Mouse (Mus musculus): ENCODE data around the gene Twist1. TPM values are rescaled to one million over a fixed set of nuclear protein-coding genes. Genes with fewer than 3 reads are reported as not detected.

Twist1 gene
- total RNA-seq, 4 experiments from 2014 or later = 0.24 to 2.1 (median 0.67) TPM

DNA sequence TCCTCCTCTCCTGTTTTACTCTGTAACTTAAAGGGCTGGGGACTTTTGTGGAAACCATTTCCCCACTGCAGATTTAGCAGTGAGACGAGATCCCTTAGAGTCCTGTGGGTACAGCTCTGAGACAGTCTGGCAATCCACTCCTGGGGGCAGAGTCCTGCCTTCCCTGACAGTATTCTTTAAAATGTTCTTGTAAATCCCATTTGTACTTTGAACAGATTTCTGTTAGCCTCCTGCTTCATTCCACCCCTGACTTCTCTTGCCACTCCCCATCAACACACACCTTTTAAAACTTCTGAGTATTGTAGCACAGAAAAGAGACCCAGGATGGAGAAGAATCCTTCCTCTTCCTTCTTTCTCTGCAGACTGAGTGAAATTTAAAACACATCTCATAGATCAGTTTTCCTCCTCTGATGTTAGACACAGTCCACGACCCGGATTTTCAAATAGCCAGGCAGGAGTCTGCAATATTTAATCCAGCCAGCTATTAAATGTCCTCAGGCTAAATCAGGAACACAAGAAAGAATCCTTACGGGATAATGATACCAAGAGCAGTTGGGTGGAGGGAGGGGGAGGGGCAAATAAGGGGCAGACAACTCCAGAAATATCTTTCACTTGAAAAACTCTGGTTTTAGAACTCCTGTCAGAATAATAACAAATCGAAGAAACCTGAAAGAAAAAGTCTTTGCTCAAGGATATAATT is 8.3 kb downstream of the Twist1 start:
- no peak for DNase-seq (ENCODE audit: low spot score in 2 of 2)

DNA sequence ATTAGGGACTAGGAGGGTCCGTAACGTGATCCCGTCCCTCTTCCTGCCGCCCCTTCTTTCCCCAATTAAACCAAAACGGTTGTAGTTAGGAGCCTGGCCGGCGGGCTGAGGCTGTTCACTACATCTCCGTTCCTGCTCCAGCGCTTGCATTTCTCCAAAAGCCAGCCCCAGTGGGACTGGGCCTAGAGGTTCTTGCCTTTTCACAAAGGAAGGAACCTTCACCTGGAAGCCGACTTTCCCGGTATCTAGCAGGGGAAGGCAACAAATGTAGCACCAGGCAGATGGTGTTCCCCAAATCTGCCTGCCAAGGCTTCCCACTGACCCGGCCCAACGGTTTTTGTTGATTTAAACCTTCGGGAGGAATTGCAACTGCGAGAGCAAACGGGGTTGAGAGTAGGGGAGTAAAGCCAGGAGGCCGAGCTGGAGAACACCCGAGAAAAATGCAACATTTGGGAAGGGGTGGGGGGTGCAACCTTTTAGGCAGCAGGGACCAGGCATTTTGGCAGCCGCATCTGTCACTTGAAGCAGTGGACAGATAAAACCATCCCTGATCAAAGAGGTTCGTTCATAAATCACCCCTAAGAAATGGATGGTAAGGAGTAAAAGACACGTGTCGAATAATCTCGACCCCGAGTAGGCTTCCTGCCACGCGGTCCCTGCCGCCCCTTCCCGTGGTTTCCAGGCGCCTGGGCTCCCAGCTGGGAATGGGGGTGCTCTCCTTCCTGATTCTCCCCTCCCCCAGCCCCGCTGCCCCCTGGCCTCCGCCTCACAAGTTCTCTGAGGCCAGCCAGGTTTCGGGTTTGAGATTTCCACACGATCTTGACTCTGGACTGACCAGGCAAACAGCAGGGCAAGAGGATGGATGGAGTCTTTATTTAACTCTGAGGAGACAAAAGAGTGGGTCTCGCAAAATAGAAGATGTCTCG is 9.3 kb downstream of the Twist1 start:
- no peak for DNase-seq (ENCODE audit: low spot score in 2 of 2)

DNA sequence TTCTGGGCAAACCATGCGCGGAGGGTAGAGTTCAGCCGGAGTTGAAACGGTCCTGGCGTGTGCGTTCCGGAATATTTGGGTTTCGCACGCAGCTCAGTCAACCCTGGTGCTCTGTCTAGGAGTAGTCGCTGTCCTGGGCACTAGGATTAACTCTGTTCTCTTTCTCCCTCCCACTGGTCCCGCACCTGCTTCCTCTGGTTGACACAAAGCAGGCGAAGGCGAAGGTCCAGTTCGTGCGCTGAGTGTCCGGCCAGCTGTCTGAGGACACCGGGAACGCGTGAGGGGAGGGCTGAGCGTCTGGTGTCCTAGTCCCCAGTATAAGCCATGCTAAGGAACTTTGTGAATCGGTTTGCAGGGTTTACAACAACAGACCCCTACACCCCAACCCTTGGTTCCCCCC is 10.0 kb downstream of the Twist1 start:
- DNase-seq (ENCODE audit: low spot score in 2 of 2) = no peak

DNA sequence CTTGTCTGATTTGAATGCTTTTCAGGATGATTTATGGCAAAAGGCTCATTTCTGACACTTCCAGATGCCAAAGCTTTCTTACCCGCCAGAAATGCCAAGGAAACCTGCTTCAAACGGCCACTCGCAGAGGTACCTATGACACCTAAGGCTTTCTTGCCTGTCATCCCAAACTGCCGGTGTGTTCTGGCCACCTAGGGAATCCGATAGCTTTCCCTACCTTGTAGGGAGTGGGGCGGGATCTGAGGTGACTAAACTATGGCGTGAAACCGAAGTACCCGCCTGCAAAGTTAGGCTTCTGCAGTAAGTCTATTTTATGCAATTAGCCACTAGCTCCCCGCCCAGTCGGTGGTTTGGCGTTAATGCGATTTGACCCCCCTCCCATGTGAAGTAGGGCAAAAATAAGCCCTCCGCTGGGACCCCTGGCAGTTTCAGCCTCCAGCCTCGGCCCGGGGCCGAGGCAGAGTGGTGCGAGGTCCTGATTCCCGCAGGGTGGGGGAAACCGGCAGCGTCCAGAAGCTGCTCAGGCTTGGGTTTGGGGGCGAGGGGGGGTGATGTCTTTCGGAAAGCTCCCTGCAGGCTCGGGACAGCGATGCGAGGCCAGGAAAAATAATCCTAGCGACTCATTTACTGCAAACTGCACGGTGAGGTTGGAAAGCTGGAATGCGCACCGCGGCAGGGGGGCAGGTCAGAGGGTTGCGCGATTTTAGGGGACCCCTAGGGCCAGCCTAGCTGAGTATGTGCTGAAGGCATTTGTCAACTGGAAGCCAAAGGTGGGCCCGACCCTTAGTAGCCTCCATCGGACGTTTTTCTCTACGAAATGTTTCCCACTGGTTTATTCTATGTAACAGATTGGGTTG is 10.8 kb downstream of the Twist1 start:
- DNase-seq (ENCODE audit: low spot score in 2 of 2) = no peak

GRCm38 (mm10) chr12:33968898-33969178 is 11.4 kb downstream of the Twist1 start:
- no peak for DNase-seq (ENCODE audit: low spot score in 2 of 2)

GRCm38 (mm10) chr12:33980159-33980558 is 22.7 kb downstream of the Twist1 start:
- DNase-seq (ENCODE audit: low spot score in 2 of 2) = no peak

GRCm38 (mm10) chr12:33981433-33981832 is 24.0 kb downstream of the Twist1 start:
- no peak for DNase-seq (ENCODE audit: low spot score in 2 of 2)

DNA sequence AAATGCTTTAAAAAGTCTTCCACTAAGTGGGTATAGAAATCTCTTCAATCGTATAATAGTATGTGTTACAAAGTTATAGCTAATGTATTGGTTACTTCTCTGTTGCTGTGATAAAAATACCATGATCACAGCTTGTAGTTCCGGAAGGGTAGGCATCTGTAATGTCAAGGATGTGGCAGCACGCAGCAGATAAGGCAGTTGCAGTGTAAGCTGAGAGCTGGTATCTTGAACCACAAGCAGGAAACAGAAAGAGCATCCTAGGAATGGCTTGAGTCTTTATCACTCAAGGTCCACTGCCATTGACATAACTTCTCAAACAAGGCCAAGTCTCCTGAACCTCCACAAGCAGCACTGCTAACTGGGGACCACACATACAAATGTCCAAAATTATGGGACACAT is 35.7 kb downstream of the Twist1 start:
- DNase-seq (ENCODE audit: low spot score in 2 of 2) = no peak

Other genes starting within 250 kb of the Twist1 start
- gene Ferd3l, start 29.2 kb upstream of the Twist1 start, total RNA-seq (2022) = not detected